8 mouse cellular contexts compared by ENCODE assay signal in the genomic region with DNA sequence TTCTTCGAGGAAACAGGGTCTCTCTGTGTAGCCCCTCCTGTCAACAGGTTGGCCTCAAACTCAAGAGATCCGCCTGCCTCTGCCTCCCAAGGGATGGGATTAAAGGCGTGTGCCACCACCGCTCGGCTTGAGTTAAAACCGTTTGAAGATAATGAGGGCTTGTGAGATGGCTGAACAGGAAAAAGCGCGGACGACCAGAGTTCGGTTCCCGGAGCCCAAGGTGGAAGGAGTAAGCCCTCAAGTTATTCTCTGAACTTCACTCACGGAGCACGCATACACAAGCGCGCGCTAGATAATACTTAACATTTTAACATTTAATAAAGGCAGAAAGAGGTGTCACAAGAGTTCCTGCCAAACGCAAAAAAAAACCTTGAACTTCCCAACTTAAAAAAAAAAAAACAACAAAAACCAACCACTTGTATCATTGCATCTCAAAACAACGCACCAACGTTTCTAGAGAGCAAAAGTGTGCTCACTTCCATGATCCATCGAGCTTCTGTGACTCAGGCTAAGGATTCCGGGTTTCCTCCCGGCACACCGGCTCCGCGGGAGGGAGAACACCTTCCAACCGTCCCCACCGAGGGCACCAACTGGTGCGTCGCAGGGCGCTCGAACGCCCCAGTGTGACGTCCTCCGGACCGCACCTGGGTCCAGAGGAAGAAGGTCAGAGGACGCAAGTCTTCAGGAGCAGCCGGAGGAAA. TPM values are rescaled to one million over a fixed set of nuclear protein-coding genes. Genes with fewer than 3 reads are reported as not detected.
DNase-seq lines count a peak whose midpoint lies in the region; ATAC-seq and TF ChIP-seq lines count a peak whose summit lies in the region.

A gene (plus strand): TSS at position 653 of the 701 bp plus-strand sequence.

- peak within 1 kb of the TSS; percentile 84 for H3K27ac ChIP-seq in left cerebral cortex, adult 2 months
- H3K27ac ChIP-seq in embryonic facial prominence, embryonic 14.5 days (replicated peaks; ENCODE audit: low read depth, low read length) = peak within 1 kb of the TSS; percentile 69
- peak within 1 kb of the TSS; percentile 76 for H3K27ac ChIP-seq in hindbrain, embryonic 12.5 days
- peak within 1 kb of the TSS; percentile 86 for H3K27ac ChIP-seq in limb, embryonic 12.5 days
- peak within 1 kb of the TSS; percentile 80 for H3K27ac ChIP-seq in midbrain, embryonic 15.5 days

- WGBS in embryonic facial prominence, embryonic 14.5 days = 10% methylated on average over 37 of the region's 37 CpGs
- WGBS in hindbrain, embryonic 12.5 days = 10% methylated on average over 37 of the region's 37 CpGs
- WGBS in limb, embryonic 12.5 days = 10% methylated on average over 37 of the region's 37 CpGs
- whole genome bisulfite sequencing in midbrain, embryonic 15.5 days = 12% methylated on average over 37 of the region's 37 CpGs

- peak within 1 kb of the TSS; percentile 84 for H3K4me3 ChIP-seq in left cerebral cortex, adult 2 months
- H3K4me3 ChIP-seq in embryonic facial prominence, embryonic 14.5 days (ENCODE audit: low read depth, low read length) = peak within 1 kb of the TSS; percentile 71
- H3K4me3 ChIP-seq in hindbrain, embryonic 12.5 days = peak within 1 kb of the TSS; percentile 78
- peak within 1 kb of the TSS; percentile 87 for H3K4me3 ChIP-seq in limb, embryonic 12.5 days (replicated peaks)
- H3K4me3 ChIP-seq in midbrain, embryonic 15.5 days = peak within 1 kb of the TSS; percentile 53

- intact Hi-C loops in left cerebral cortex, adult 2 months (cut with DNase I) = loop anchor here (2.0 to 5.0 kb wide), 3 partner anchors 42 to 584 kb away; a partner anchor contains a TSS

- no peaks in the 10 kb centered on the region for H3K27me3 ChIP-seq in embryonic facial prominence, embryonic 14.5 days (replicated peaks; ENCODE audit: control insufficient read depth, insufficient read depth, low read length)
- H3K27me3 ChIP-seq in hindbrain, embryonic 12.5 days = no peaks in the 10 kb centered on the region
- no peaks in the 10 kb centered on the region for H3K27me3 ChIP-seq in limb, embryonic 12.5 days
- H3K27me3 ChIP-seq in midbrain, embryonic 15.5 days (replicated peaks) = no peaks in the 10 kb centered on the region

- no peaks in the 10 kb centered on the region for H3K9me3 ChIP-seq in embryonic facial prominence, embryonic 14.5 days (ENCODE audit: control insufficient read depth, low read length)
- no peaks in the 10 kb centered on the region for H3K9me3 ChIP-seq in hindbrain, embryonic 12.5 days (replicated peaks)
- no peaks in the 10 kb centered on the region for H3K9me3 ChIP-seq in limb, embryonic 12.5 days
- no peaks in the 10 kb centered on the region for H3K9me3 ChIP-seq in midbrain, embryonic 15.5 days

- peaks cover 12% of the 10 kb centered on the region for H3K4me1 ChIP-seq in embryonic facial prominence, embryonic 14.5 days (ENCODE audit: control insufficient read depth, insufficient read depth, low read length)
- peaks cover 18% of the 10 kb centered on the region for H3K4me1 ChIP-seq in hindbrain, embryonic 12.5 days
- peaks cover 17% of the 10 kb centered on the region for H3K4me1 ChIP-seq in limb, embryonic 12.5 days (replicated peaks)
- peaks cover 25% of the 10 kb centered on the region for H3K4me1 ChIP-seq in midbrain, embryonic 15.5 days

- peak within 1 kb of the TSS; percentile 83 for H3K9ac ChIP-seq in embryonic facial prominence, embryonic 14.5 days (ENCODE audit: low read depth, low read length)
- H3K9ac ChIP-seq in hindbrain, embryonic 12.5 days = peak within 1 kb of the TSS; percentile 88
- peak within 1 kb of the TSS; percentile 88 for H3K9ac ChIP-seq in limb, embryonic 12.5 days (replicated peaks)
- peak within 1 kb of the TSS; percentile 76 for H3K9ac ChIP-seq in midbrain, embryonic 15.5 days

- no peak for DNase-seq in left cerebral cortex, adult 2 months (ENCODE audit: extremely low spot score in 1 of 2, low spot score in 2 of 2)
- DNase-seq in left cerebral cortex, adult 11 months (ENCODE audit: low spot score) = no peak
- peak; percentile 18 for DNase-seq in adrenal gland, adult 8-10 months
- DNase-seq in embryonic facial prominence, embryonic 14.5 days (ENCODE audit: low spot score) = no peak
- no peak for DNase-seq in right cerebral cortex, postnatal 25 days

- H3K4me2 ChIP-seq in embryonic facial prominence, embryonic 14.5 days (ENCODE audit: low read depth, low read length) = peak within 1 kb of the TSS; percentile 72
- peak within 1 kb of the TSS; percentile 89 for H3K4me2 ChIP-seq in hindbrain, embryonic 12.5 days (replicated peaks)
- H3K4me2 ChIP-seq in limb, embryonic 12.5 days = peak within 1 kb of the TSS; percentile 91
- H3K4me2 ChIP-seq in midbrain, embryonic 15.5 days = peak within 1 kb of the TSS; percentile 93

- H3K36me3 ChIP-seq in embryonic facial prominence, embryonic 14.5 days (ENCODE audit: control insufficient read depth, insufficient read depth, low read length) = peaks cover 20% of the 10 kb centered on the region; the same call in 1 of the 2 replicates
- peaks cover 19% of the 10 kb centered on the region for H3K36me3 ChIP-seq in hindbrain, embryonic 12.5 days
- peaks cover 17% of the 10 kb centered on the region for H3K36me3 ChIP-seq in limb, embryonic 12.5 days
- H3K36me3 ChIP-seq in midbrain, embryonic 15.5 days (replicated peaks) = peaks cover 11% of the 10 kb centered on the region; the same call in 1 of the 2 replicates

- ATAC-seq in embryonic facial prominence, embryonic 14.5 days (ENCODE audit: low read depth) = peak; percentile 58
- ATAC-seq in hindbrain, embryonic 12.5 days (ENCODE audit: low FRiP score) = peak; percentile 83; the same call in 1 of the 2 replicates
- peak; percentile 64; the same call in 1 of the 2 replicates for ATAC-seq in limb, embryonic 12.5 days (ENCODE audit: insufficient number of reproducible peaks, insufficient read depth, low FRiP score, low TSS enrichment, low read depth)
- no peak for ATAC-seq in midbrain, embryonic 15.5 days (replicated peaks)

- TF ChIP-seq CTCF in left cerebral cortex, adult 2 months (IDR thresholded peaks at IDR 0.05) = no peak

RNA-seq across cellular contexts. Expression of the gene that starts here (rescaled TPM):
- 10 to 100 TPM; 27.7 TPM for total RNA-seq in left cerebral cortex, adult 2 months (2021)
- 10 to 100 TPM; 28.4 to 45.0 (median 40.1) TPM for total RNA-seq in adrenal gland, adult 8-10 months (2022)
- 36.9 and 42.4 TPM in 2 replicates for polyA plus RNA-seq in embryonic facial prominence, embryonic 14.5 days (2014; fragmentation: Nextera tagmentation; extraction: Ambion mirVana)
- 55.4 and 66.8 TPM in 2 replicates for polyA plus RNA-seq in hindbrain, embryonic 12.5 days (2016; fragmentation: Nextera tagmentation; extraction: Ambion mirVana)
- 68.6 and 73.3 TPM in 2 replicates for polyA plus RNA-seq in limb, embryonic 12.5 days (2016; fragmentation: Nextera tagmentation; extraction: Ambion mirVana)
- 56.7 and 59.2 TPM in 2 replicates for polyA plus RNA-seq in midbrain, embryonic 15.5 days (2015; fragmentation: Nextera tagmentation; extraction: Ambion mirVana)
